Mouse (Mus musculus): ENCODE data around the gene Rhbdd2. TPM values are rescaled to one million over a fixed set of nuclear protein-coding genes. Genes with fewer than 3 reads are reported as not detected.
"Not testable (repeated sequence)": the region's sequence is repeated elsewhere in the genome, so short reads cannot be mapped to it uniquely, and the experiment has no call there.

The Rhbdd2 gene
- polyA plus RNA-seq (2011; ENCODE audit: insufficient read length, low read depth, missing spikeins): 18.8 and 23.3 TPM in 2 replicates

DNA sequence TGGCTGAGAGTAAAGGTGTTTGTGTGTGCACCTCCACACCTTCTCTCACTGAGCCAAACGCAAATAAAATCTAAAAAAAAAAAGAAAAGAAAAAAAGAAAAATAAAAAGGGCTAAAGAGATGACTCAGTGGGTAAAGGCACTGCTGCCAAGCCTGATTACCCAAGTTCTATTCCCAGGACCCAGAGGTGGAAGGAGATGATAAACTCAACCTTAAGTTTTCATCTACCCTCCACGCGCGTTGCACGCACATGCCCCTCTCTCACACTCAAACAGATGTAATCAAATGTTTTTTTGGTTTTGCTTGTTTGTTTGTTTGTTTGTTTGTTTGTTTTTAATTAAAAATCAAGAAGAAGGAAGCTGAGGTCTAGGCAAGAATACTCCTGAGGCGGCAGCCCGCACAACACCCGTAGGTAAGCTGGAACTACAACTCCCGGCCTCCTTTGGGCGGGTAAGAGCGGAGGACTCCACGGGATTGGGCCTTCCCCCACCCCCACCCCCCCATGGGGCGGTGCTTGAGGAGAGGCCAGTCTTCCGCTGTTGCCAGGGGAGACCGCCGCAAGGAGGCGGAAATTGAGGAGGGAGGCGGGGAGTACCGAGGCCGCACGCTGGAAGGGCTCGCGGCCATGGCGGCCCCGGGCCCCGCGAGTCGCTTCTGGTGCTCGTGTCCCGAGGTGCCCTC lies at the start of gene Rhbdd2:
Gene Rhbdd2, plus strand, starts transcription at position 502 of the 680 bp plus-strand sequence.
- Histone ChIP-seq H3K27ac (ENCODE audit: insufficient read depth, low read length) (peak within 1 kb of the TSS; percentile 35; the same call in 1 of the 2 replicates), H3K4me1 (ENCODE audit: control insufficient read depth, insufficient read depth, low read length) (no peaks in the 10 kb centered on the region), H3K4me3 (ENCODE audit: insufficient read depth, low read length) (peak within 1 kb of the TSS; percentile 98)
- peak; percentile 89 for TF ChIP-seq POLR2A (IDR thresholded peaks at IDR 0.05; ENCODE audit: low read depth, low read length)
- no peak for TF ChIP-seq CTCF (IDR thresholded peaks at IDR 0.05; ENCODE audit: borderline replicate concordance, insufficient read depth, low read length)

GRCm38 (mm10) chr5:135585691-135586090 lies 46.7 kb upstream of the Rhbdd2 start:
- no peaks in the 10 kb centered on the region for H3K4me1 ChIP-seq (ENCODE audit: control insufficient read depth, insufficient read depth, low read length)
- H3K27ac ChIP-seq (ENCODE audit: insufficient read depth, low read length): no peak overlapping the region
- H3K4me3 ChIP-seq (ENCODE audit: insufficient read depth, low read length): no peak overlapping the region
- TF ChIP-seq CTCF (IDR thresholded peaks at IDR 0.05; ENCODE audit: borderline replicate concordance, insufficient read depth, low read length) (no peak), POLR2A (IDR thresholded peaks at IDR 0.05; ENCODE audit: low read depth, low read length) (no peak)

GRCm38 (mm10) chr5:135587764-135588163 lies 44.7 kb upstream of the Rhbdd2 start:
- no peak for TF ChIP-seq CTCF (IDR thresholded peaks at IDR 0.05; ENCODE audit: borderline replicate concordance, insufficient read depth, low read length)
- no peak for TF ChIP-seq POLR2A (IDR thresholded peaks at IDR 0.05; ENCODE audit: low read depth, low read length)
- Histone ChIP-seq H3K4me1 (ENCODE audit: control insufficient read depth, insufficient read depth, low read length) (no peaks in the 10 kb centered on the region), H3K27ac (ENCODE audit: insufficient read depth, low read length) (no peak overlapping the region), H3K4me3 (ENCODE audit: insufficient read depth, low read length) (no peak overlapping the region)

DNA sequence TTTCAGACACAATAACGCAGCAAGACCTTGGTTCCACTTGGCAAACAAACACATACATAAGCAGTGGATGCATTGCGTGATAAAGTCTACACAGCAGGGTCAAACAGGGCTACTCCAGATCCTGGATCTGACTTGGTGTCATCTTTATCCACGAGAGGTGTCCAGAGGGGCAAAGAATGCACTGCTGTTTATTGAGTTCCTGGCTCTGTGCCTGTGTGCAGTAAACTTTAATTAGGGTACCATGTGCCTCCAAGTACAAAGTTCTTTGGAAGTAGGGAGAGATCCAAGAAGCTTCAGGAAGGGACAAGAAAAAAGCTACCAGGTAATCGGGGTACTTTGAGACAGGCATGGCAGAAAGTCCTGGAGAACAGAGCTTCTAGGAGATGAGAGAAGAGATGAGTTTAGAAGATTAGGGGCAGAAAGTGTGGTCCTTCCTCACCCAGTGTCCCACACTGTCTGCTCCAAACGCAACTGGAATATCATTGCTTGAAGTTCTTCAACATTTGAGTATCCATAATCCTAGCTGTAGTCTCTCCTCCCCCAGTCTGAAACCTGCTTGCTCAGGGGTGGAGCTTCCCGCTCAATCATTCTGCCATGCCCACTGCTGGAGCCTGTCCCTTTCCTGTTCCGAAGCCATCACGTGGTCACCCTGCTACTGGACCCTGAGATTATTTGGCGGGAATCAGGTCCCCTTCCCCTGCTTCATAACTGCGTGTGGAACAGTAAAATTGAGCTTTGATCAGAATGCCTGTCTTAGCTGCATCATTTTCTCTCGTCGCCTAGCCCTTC lies 42.2 kb upstream of the Rhbdd2 start:
- Histone ChIP-seq H3K4me3 (ENCODE audit: insufficient read depth, low read length) (no peak overlapping the region), H3K27ac (ENCODE audit: insufficient read depth, low read length) (no peak overlapping the region), H3K4me1 (ENCODE audit: control insufficient read depth, insufficient read depth, low read length) (no peaks in the 10 kb centered on the region)
- TF ChIP-seq POLR2A (IDR thresholded peaks at IDR 0.05; ENCODE audit: low read depth, low read length): no peak
- TF ChIP-seq CTCF (IDR thresholded peaks at IDR 0.05; ENCODE audit: borderline replicate concordance, insufficient read depth, low read length): no peak

DNA sequence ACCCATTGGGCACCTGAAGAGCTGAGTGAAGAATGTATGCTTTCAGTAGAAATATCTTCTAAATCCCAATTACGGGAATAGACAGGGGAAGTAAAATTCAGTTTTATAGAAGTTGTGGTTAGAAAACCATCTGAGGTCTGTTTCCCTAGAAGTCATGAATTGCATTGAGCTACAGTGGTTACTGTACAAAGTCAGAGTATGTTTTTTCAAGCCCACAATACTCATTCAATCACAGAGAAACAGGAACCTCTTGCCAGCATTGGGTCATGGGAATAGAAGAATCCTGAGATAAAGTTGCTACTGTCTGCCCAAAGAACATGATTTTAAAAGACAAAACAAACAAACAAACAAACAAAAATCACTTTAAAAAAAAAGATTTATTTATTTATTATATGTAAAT lies 27.8 kb upstream of the Rhbdd2 start:
- H3K27ac ChIP-seq (ENCODE audit: insufficient read depth, low read length); H3K4me1 ChIP-seq (ENCODE audit: control insufficient read depth, insufficient read depth, low read length); H3K4me3 ChIP-seq (ENCODE audit: insufficient read depth, low read length): not testable (repeated sequence)

- not testable (repeated sequence) for H3K4me1 ChIP-seq (ENCODE audit: control insufficient read depth, insufficient read depth, low read length); H3K4me3 ChIP-seq (ENCODE audit: insufficient read depth, low read length); H3K27ac ChIP-seq (ENCODE audit: insufficient read depth, low read length)
These were observed 25.7 kb upstream of the Rhbdd2 start for GRCm38 (mm10) chr5:135606717-135607116.

- TF ChIP-seq POLR2A (IDR thresholded peaks at IDR 0.05; ENCODE audit: low read depth, low read length) (no peak), CTCF (IDR thresholded peaks at IDR 0.05; ENCODE audit: borderline replicate concordance, insufficient read depth, low read length) (no peak)
- H3K4me1 ChIP-seq (ENCODE audit: control insufficient read depth, insufficient read depth, low read length): no peaks in the 10 kb centered on the region
- H3K27ac ChIP-seq (ENCODE audit: insufficient read depth, low read length): no peak overlapping the region
- no peak overlapping the region for H3K4me3 ChIP-seq (ENCODE audit: insufficient read depth, low read length)
These were observed 24.8 kb upstream of the Rhbdd2 start for GRCm38 (mm10) chr5:135607581-135607980.

DNA sequence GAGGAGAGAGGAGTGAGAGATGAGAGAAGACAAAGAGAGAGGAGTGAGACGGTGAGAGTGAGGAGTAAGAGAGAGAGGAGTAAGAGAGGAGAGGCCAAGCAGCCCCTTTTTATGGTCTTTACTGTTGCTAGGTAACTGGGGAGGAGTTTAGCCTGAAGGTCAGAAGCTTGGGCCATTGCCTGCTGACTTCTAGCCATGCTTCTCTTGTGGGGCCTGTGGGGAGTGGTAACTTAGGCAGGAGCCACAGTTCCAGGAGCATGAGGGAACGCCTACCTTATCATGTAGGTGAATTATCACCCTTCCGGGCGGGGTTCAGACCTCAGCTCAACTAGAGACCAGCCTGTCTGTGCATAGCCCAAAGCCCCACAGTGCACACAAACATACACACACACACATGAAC lies 22.6 kb upstream of the Rhbdd2 start:
- no peak overlapping the region for H3K27ac ChIP-seq (ENCODE audit: insufficient read depth, low read length)
- no peaks in the 10 kb centered on the region for H3K4me1 ChIP-seq (ENCODE audit: control insufficient read depth, insufficient read depth, low read length)
- H3K4me3 ChIP-seq (ENCODE audit: insufficient read depth, low read length): no peak overlapping the region
- no peak for TF ChIP-seq POLR2A (IDR thresholded peaks at IDR 0.05; ENCODE audit: low read depth, low read length)
- no peak for TF ChIP-seq CTCF (IDR thresholded peaks at IDR 0.05; ENCODE audit: borderline replicate concordance, insufficient read depth, low read length)

- not testable (repeated sequence) for H3K27ac ChIP-seq (ENCODE audit: insufficient read depth, low read length); H3K4me3 ChIP-seq (ENCODE audit: insufficient read depth, low read length); H3K4me1 ChIP-seq (ENCODE audit: control insufficient read depth, insufficient read depth, low read length)
These were observed 12.7 kb upstream of the Rhbdd2 start for GRCm38 (mm10) chr5:135619741-135620140.

- no peak for TF ChIP-seq POLR2A (IDR thresholded peaks at IDR 0.05; ENCODE audit: low read depth, low read length)
- no peak for TF ChIP-seq CTCF (IDR thresholded peaks at IDR 0.05; ENCODE audit: borderline replicate concordance, insufficient read depth, low read length)
- peaks cover 6% of the 10 kb centered on the region for H3K4me1 ChIP-seq (ENCODE audit: control insufficient read depth, insufficient read depth, low read length)
- no peak overlapping the region for H3K4me3 ChIP-seq (ENCODE audit: insufficient read depth, low read length)
- no peak overlapping the region for H3K27ac ChIP-seq (ENCODE audit: insufficient read depth, low read length)
These were observed 11.9 kb upstream of the Rhbdd2 start for GRCm38 (mm10) chr5:135620526-135620925.
